Mouse (Mus musculus) kidney, postnatal 0 days (tissue): ENCODE results near the gene Nek7. TPM values are rescaled to one million over a fixed set of nuclear protein-coding genes. Genes with fewer than 3 reads are reported as not detected.

ENCODE experiments used
- ATAC-seq: fragments of 200-750 bp; cut with Nextera tagmentation; replicated peaks from 2 replicates; pipeline ENCODE4 v1.8.0; 2017; ENCODE audit warnings: low read depth, moderate number of reproducible peaks, moderate TSS enrichment, moderate library complexity; ENCODE audit not compliant: low FRiP score
- DNase-seq: peaks from one replicate; pipeline ENCODE4 v3.0.0-alpha.2; 2016; ENCODE audit warnings: low spot score
- H3K27ac ChIP-seq: fragments of 300-500 bp; sonication (generic); 2 replicates; pipeline ENCODE4 v1.5.1; 2014; ENCODE audit warnings: mild to moderate bottlenecking
- H3K27me3 ChIP-seq: fragments of 300-500 bp; sonication (generic); 2 replicates; pipeline ENCODE4 v1.6.1; 2014; ENCODE audit warnings: low read length, mixed read lengths; ENCODE audit not compliant: insufficient read depth
- H3K36me3 ChIP-seq: fragments of 300-500 bp; sonication (generic); 2 replicates; pipeline ENCODE4 v1.6.1; 2014; ENCODE audit warnings: low read length, mixed read lengths; ENCODE audit not compliant: insufficient read depth
- H3K4me1 ChIP-seq: fragments of 300-500 bp; sonication (generic); replicated peaks from 2 replicates; pipeline ENCODE4 v1.6.1; 2014; ENCODE audit warnings: antibody characterized with exemption, low read length, mixed read lengths; ENCODE audit not compliant: insufficient read depth
- H3K4me2 ChIP-seq: fragments of 300-500 bp; sonication (generic); 2 replicates; pipeline ENCODE4 v1.6.1; 2014; ENCODE audit warnings: mild to moderate bottlenecking, low read length, moderate library complexity, mixed read lengths
- H3K4me3 ChIP-seq: fragments of 300-500 bp; sonication (generic); replicated peaks from 2 replicates; pipeline ENCODE4 v1.5.1; 2014; ENCODE audit warnings: low read depth, low read length
- H3K9ac ChIP-seq: fragments of 300-500 bp; sonication (generic); 2 replicates; pipeline ENCODE4 v1.6.1; 2014; ENCODE audit warnings: low read depth, low read length
- H3K9me3 ChIP-seq: fragments of 300-500 bp; sonication (generic); replicated peaks from 2 replicates; pipeline ENCODE4 v1.6.1; 2016; ENCODE audit warnings: low read length, inconsistent platforms, mixed read lengths
- CTCF ChIP-seq: IDR thresholded peaks from 2 replicates; pipeline ENCODE4 v1.5.1; 2016; ENCODE audit warnings: antibody characterized with exemption, low read depth, mild to moderate bottlenecking, moderate library complexity
- WGBS: fragments of 180-500 bp; shearing (Covaris S2); extraction: QIAGEN DNeasy Blood & Tissue Kit; methylation state at CpG from one replicate; pipeline ENCODE4 v1.1.7; 2014; 5-methylcytosine and 5-hydroxymethylcytosine counted together
- polyA plus RNA-seq: library from polyadenylated mRNA; unstranded; fragments of >200 nt; fragmentation: Nextera tagmentation; extraction: Ambion mirVana; gene quantifications from 2 replicates; pipeline ENCODE4 v1.2.1, GENCODE M21; 2015

The Nek7 gene
- polyA plus RNA-seq, 1 experiment from 2014 or later, result 42.8 TPM

DNA sequence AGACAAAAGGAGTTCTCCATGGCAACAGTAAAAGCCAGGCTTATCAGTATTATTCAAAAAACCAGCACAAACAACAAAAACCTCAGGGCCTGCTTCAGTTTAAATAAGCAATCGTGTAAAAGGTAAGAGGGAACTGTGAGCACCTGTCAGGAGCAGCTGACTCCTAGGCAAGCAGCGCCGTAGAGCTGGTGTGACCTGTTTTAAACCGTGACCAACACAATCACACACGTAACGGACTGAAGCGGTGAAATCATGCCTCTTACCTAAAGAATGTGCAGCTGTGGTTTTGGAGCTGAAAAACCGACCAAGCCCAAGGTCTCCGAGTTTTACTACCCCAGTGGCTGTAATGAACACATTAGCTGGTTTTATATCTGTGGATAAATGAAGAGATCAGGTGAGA lies 104.6 kb downstream of the Nek7 start:
- H3K27ac ChIP-seq, result no peak overlapping the region
- no peaks in the 10 kb centered on the region for H3K27me3 ChIP-seq
- H3K4me1 ChIP-seq, result no peaks in the 10 kb centered on the region
- no peaks in the 10 kb centered on the region for H3K9me3 ChIP-seq
- no peak for TF ChIP-seq CTCF
- H3K4me3 ChIP-seq, result no peak overlapping the region
- whole genome bisulfite sequencing, result 79% methylated on average over 9 of the region's 9 CpGs
- no peak overlapping the region for H3K9ac ChIP-seq
- no peak for DNase-seq
- H3K4me2 ChIP-seq, result no peak overlapping the region
- no peak for ATAC-seq
- no peaks in the 10 kb centered on the region for H3K36me3 ChIP-seq

- H3K27ac ChIP-seq, result no peak overlapping the region
- DNase-seq (no peak), ATAC-seq (peak; percentile 80)
- H3K4me3 ChIP-seq, result no peak overlapping the region
- H3K4me2 ChIP-seq, result no peak overlapping the region
- H3K4me1 ChIP-seq, result no peaks in the 10 kb centered on the region
- no peak for TF ChIP-seq CTCF
- H3K27me3 ChIP-seq, result no peaks in the 10 kb centered on the region
- H3K36me3 ChIP-seq, result no peaks in the 10 kb centered on the region
- 54% methylated on average over 4 of the region's 4 CpGs for WGBS
- no peaks in the 10 kb centered on the region for H3K9me3 ChIP-seq
- no peak overlapping the region for H3K9ac ChIP-seq
Observed at GRCm38 (mm10) chr1:138513982-138514381, 106.0 kb downstream of the Nek7 start.

GRCm38 (mm10) chr1:138510566-138510965 lies 109.4 kb downstream of the Nek7 start:
- H3K9me3 ChIP-seq, result no peaks in the 10 kb centered on the region
- H3K27ac ChIP-seq, result no peak overlapping the region
- H3K9ac ChIP-seq, result no peak overlapping the region
- H3K36me3 ChIP-seq, result no peaks in the 10 kb centered on the region
- H3K4me1 ChIP-seq, result peaks cover 11% of the 10 kb centered on the region; the same call in 1 of the 2 replicates
- no peak for DNase-seq
- H3K4me3 ChIP-seq, result no peak overlapping the region
- no peak overlapping the region for H3K4me2 ChIP-seq
- ATAC-seq, result no peak
- no peaks in the 10 kb centered on the region for H3K27me3 ChIP-seq
- WGBS, result 78% methylated on average over 4 of the region's 4 CpGs
- TF ChIP-seq CTCF, result no peak

DNA sequence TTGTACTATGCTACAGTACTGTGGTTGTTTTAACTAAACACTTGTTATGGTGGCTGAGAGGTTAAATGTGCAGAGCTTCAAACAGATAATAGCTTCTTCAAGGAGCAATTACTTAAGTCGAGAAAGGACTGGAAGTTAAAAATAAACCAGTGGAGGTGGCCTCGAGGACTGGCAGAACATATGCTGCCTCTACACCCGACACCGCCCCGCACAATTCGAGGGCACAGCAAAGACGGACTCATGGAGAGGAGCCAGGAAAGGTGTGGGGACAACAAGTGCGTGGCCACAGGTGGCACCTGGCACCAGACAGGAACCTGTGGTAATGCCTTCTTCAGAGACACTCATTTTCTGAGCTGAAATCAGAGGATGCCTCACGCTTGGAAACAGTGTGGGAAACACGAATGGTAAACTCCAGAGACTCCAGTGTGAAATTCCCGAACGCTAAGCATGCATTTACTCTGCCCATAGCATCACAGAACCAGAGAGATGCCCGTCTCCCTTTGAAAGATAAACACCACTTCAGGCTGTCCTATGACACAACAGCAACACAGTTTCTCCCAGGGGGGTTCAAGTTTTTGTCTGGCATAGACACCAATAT lies 112.4 kb downstream of the Nek7 start:
- Histone ChIP-seq H3K27me3 (no peaks in the 10 kb centered on the region), H3K9ac (no peak overlapping the region), H3K4me2 (no peak overlapping the region), H3K4me1 (peaks cover 11% of the 10 kb centered on the region; the same call in 1 of the 2 replicates), H3K4me3 (no peak overlapping the region), H3K36me3 (no peaks in the 10 kb centered on the region), H3K27ac (no peak overlapping the region), H3K9me3 (no peaks in the 10 kb centered on the region)
- 58% methylated on average over 13 of the region's 13 CpGs for WGBS
- TF ChIP-seq CTCF, result no peak
- ATAC-seq, result no peak
- no peak for DNase-seq

GRCm38 (mm10) chr1:138507014-138507413 lies 112.9 kb downstream of the Nek7 start:
- peaks cover 11% of the 10 kb centered on the region; the same call in 1 of the 2 replicates for H3K4me1 ChIP-seq
- no peaks in the 10 kb centered on the region for H3K36me3 ChIP-seq
- no peaks in the 10 kb centered on the region for H3K27me3 ChIP-seq
- no peak overlapping the region for H3K9ac ChIP-seq
- H3K4me3 ChIP-seq, result no peak overlapping the region
- ATAC-seq (0 out of 2 replicates have a peak, but pooled peaks have one; percentile 29), DNase-seq (peak; percentile 24)
- H3K4me2 ChIP-seq, result no peak overlapping the region
- no peaks in the 10 kb centered on the region for H3K9me3 ChIP-seq
- WGBS, result 15% methylated on average over 4 of the region's 4 CpGs
- TF ChIP-seq CTCF, result no peak
- no peak overlapping the region for H3K27ac ChIP-seq

GRCm38 (mm10) chr1:138504228-138504627 lies 115.7 kb downstream of the Nek7 start:
- no peak overlapping the region for H3K4me2 ChIP-seq
- DNase-seq (no peak), ATAC-seq (no peak)
- H3K9ac ChIP-seq, result no peak overlapping the region
- no peaks in the 10 kb centered on the region for H3K27me3 ChIP-seq
- no peak overlapping the region for H3K27ac ChIP-seq
- peaks cover 11% of the 10 kb centered on the region; the same call in 1 of the 2 replicates for H3K4me1 ChIP-seq
- H3K9me3 ChIP-seq, result no peaks in the 10 kb centered on the region
- 62% methylated on average over 5 of the region's 5 CpGs for WGBS
- H3K4me3 ChIP-seq, result no peak overlapping the region
- no peak for TF ChIP-seq CTCF
- no peaks in the 10 kb centered on the region for H3K36me3 ChIP-seq

- WGBS, result 87% methylated on average over 6 of the region's 6 CpGs
- Histone ChIP-seq H3K36me3 (0 out of 2 replicates have a peak, but pooled peaks cover 7% of the 10 kb centered on the region), H3K4me1 (no peaks in the 10 kb centered on the region), H3K27ac (no peak overlapping the region), H3K9me3 (no peaks in the 10 kb centered on the region), H3K4me2 (no peak overlapping the region), H3K27me3 (no peaks in the 10 kb centered on the region), H3K4me3 (no peak overlapping the region), H3K9ac (no peak overlapping the region)
- TF ChIP-seq CTCF, result no peak
- ATAC-seq, result no peak
- no peak for DNase-seq
Observed at GRCm38 (mm10) chr1:138500691-138501090, 119.2 kb downstream of the Nek7 start.
